Mouse (Mus musculus) embryonic fibroblast, embryonic 13.5 days (primary cell): ENCODE measurements at regions not wholly inside any gene's neighbourhood (a gene's known extent, or its start where the extent isn't known, plus 50 kb on each side); places are given as distances from the start of the nearest gene placed in this dataset.

Source experiments
- CTCF ChIP-seq: IDR thresholded peaks from 2 replicates; pipeline ENCODE4 v1.5.1; 2011; ENCODE audit warnings: mild to moderate bottlenecking, control low read depth, low read length, moderate library complexity, borderline replicate concordance; ENCODE audit not compliant: insufficient read depth
- POLR2A ChIP-seq: IDR thresholded peaks from 2 replicates; pipeline ENCODE4 v1.6.1; 2011; ENCODE audit warnings: low read depth, mild to moderate bottlenecking, control low read depth, low read length, moderate library complexity

DNA sequence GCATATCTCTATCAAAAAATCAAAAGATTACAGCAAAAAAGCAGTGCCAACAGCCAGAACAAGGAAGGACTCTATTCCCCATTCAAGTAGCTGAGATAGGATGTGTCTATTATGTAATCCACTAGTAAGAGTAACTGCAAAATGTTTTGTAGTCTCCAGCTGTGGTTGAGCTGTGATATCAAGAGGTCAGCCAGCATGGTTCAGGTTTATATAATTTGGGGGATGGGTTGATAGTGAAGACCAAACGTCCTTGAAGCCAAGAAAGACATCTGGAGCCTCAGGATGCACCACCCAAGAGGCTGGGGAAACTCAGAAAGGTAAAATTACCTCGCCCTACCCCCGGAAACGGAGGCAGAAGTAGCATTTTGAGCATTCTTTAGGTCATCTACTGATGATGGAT lies 158.3 kb upstream of the Plxnc1 start:
- TF ChIP-seq CTCF (no peak), POLR2A (no peak)
